Mouse (Mus musculus) Muller cell, postnatal 12 days (primary cell): ENCODE data around the gene Pdzd2.
A peak's percentile ranks its signal among the peaks of the same experiment; 100 is the strongest.

ENCODE experiments used
- DNase-seq: peaks from one replicate; pipeline ENCODE4 v3.0.0-alpha.2; 2015; ENCODE audit errors: inconsistent ontology term

The Pdzd2 gene

DNA sequence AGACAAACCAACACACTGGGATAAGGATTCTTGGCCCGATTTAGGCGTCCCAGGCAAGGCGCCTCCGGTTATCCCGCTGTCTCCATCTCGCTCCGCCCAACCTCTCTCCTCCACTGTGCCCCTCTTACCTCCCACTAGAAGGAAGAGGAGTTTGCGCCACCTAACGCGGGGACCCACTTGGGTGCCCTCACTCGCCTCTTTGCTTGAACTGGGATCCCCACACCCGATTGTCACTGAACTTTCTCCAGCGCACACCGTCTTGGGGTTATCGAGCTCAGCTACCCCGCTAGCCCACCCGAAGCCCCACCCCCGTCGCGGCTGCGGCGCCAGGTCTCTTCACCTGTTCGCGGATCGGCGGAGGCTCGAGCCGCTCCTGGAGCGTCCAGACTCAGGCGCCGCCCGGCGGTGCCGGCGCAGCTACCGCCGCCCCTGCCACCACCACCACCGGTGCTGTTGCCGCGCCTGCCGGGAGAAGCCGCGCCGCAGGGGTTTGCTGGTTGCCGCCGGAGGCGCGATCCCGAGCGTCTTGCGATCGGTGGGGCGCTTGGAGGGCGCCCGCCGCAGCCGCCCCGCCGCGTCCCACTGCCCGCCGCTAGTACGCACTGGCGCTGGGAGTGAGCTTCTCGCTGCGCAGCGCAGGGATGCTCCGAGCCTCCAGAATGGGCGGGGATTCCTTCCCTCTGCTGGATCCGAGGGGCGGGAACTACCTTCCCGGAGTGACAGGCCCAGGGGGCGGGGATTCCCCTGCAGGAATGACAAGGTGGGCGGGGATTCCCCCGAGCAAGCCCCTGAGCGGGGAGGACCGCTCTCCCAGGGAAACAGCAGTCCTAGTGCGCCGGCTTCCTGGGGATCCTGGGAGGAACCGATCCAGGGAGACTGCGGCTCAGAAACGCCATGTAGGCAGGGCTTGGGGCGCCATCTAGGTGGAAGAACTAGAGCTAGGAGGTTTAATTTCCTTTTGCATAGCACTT is at the start of gene Pdzd2:
Pdzd2 (minus strand) TSS at position 648 of the 971 bp plus-strand sequence.
- DNase-seq: peak; percentile 99

DNA sequence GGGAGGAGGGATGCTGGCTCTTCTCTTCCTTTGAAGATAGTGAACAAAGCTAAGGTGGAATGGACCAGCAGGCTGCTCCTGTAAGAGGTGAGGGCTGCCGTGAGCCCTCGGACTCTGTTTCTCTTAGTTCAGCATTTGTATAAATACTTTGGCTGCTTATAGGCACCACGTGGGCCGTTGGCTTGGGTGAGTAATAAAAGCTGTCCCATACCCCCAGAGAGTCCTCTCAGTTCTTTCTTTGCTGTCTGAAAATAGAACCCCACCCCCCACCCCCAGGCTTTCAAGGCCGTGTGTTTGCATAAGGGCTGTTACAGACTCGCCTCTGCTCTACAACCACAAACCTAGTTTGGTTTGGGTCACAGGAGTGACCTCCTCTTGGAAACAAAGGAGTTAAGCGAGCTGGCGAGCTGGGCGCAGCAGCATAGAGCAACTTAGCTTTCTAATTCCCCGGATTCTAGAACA is 49.7 kb upstream of the Pdzd2 start:
- peak; percentile 35 for DNase-seq

DNA sequence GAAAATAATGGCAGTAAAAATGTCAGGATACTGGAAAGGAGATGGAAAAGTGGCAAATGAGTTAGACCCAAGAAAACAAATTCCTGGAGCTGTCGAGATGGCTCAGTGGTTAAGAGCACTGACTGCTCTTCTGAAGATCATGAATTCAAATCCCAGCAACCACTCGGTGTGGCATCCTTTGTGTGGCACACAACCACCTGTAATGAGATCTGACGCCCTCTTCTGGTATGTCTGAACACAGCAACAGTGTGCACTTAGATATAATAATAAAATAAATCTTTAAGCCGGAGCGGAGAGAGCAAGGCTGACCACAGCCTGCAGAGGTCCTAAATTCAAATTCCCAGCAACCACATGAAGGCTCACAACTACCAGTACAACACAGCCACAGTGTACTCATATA is 48.8 kb upstream of the Pdzd2 start:
- no peak for DNase-seq

- no peak for DNase-seq
These were observed 42.1 kb upstream of the Pdzd2 start for GRCm38 (mm10) chr15:12781729-12782326.

DNA sequence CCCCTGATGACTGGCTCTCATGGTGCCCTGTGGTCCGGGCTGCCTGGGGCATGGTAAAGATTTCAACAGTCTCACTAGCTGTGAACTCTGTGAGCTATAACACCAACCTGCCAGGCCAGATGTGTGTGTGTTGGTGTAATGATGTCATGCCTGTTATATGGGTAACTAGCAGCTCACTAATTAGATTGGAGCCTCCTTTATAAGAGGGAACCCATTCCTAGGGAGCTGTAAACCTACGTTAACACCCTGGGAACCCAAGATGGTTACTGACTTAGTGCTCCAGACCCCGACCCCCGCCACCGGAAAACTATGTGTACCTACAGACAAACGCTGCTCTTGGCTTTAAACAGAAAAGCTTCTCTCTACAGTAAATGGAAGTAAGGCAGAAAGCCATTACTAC is 41.6 kb upstream of the Pdzd2 start:
- no peak for DNase-seq

GRCm38 (mm10) chr15:12774149-12774753 is 34.5 kb upstream of the Pdzd2 start:
- DNase-seq: no peak

GRCm38 (mm10) chr15:12770958-12771357 is 31.2 kb upstream of the Pdzd2 start:
- DNase-seq: no peak

DNA sequence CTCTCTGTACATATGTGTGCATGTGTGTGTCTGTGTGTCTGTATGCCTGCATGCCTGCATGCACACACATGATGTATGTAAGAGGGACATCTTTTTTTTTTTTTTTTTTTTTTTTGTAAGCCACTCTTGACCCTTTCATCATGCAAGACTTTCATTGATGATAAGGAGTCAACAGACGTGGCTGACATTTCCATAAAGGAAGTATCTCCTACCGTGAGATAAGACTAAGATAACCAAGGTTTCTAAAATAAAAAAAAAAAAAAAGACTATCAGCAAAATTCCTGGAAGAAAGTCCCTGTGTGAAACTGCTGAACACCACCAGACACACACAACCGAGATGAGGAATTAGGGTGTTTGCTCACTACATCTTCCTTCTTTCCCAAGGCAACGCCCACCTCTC is 27.1 kb upstream of the Pdzd2 start:
- no peak for DNase-seq

GRCm38 (mm10) chr15:12763147-12763546 is 23.4 kb upstream of the Pdzd2 start:
- no peak for DNase-seq

DNA sequence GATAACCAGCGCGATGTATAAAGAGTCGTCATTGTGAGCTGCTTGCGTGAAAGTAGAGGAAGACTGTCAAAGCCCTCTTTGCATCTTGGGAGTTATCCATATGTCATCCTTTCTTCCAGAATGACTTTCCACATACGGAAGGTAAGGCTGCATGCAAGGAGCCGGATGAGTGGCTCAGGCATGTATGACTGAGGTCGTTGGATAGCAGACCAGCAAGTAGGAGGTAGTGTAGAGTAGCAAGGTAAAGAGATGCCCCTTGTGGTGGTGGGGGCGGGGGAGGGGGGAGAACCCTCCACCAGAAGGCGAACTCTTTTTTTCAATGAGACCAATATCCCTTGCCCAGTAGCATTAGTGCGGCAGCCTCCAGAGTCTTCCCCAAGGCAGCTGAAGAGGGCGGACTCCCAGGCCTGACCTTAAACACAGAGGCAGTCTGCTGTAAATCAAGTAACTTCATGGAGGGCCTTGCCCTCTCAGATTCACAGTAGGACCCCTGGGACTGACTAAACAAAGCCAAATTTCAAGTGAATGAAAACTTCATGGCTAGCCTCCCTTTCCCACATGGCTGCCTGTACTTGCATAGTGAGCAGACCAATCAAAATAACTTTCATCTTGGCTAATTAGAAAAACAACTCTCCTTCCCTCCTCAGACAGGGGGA is 22.7 kb upstream of the Pdzd2 start:
- no peak for DNase-seq

- no peak for DNase-seq
These were observed 21.0 kb upstream of the Pdzd2 start for GRCm38 (mm10) chr15:12760747-12761146.

DNA sequence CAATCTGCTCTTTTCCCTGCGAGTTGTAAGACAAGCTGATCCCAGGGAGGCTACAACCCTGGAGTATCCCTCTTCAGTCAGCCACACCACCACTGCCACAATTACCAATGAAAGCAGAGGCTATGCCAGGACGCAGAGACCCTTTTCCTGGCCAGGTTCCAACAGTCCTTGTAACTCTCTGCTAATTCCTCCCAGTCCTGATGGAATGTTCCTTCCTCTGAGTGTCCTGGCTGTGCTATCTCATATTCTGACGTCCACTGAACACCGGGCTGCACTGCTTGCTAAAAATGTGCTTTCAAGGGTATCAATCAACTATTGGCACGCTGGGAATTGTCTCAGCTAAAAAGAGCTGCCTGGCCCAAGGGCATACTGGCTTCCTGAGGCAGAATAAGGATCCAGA is 18.7 kb upstream of the Pdzd2 start:
- peak; percentile 13 for DNase-seq

GRCm38 (mm10) chr15:12757757-12758156 is 18.0 kb upstream of the Pdzd2 start:
- no peak for DNase-seq

GRCm38 (mm10) chr15:12753201-12753600 is 13.5 kb upstream of the Pdzd2 start:
- DNase-seq: no peak

- no peak for DNase-seq
These were observed 11.2 kb upstream of the Pdzd2 start for GRCm38 (mm10) chr15:12750963-12751362.

- no peak for DNase-seq
These were observed 10.0 kb upstream of the Pdzd2 start for GRCm38 (mm10) chr15:12749549-12750301.

GRCm38 (mm10) chr15:12742117-12742906 is 2.6 kb upstream of the Pdzd2 start:
- DNase-seq: no peak

- DNase-seq: no peak
These were observed 1.2 kb downstream of the Pdzd2 start for GRCm38 (mm10) chr15:12738301-12739093.

- DNase-seq: no peak
These were observed 4.5 kb downstream of the Pdzd2 start for GRCm38 (mm10) chr15:12735208-12735607.

DNA sequence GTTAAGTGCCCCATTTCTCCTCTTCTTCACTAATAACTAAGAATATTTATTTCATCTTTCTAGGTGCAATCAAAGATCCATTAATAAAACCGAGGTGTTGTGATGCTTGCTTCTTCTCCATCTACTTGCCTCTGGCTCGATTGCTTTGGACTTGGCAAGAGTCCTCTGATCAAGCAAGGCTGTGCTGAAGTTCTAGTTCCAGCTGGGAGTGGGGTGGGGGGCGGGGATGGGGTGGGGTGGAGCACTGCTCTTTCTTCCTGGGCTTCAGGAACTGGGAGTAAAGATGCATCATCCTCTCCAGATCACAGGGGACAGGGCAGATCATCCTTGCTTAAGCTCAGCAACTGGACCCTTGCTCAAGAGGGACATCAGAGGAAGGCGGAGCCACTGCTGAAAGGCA is 5.5 kb downstream of the Pdzd2 start:
- DNase-seq: no peak
